Mouse (Mus musculus) myocyte (in vitro differentiated cells): ENCODE data around the gene Igf2r. TPM values are rescaled to one million over a fixed set of nuclear protein-coding genes. Genes with fewer than 3 reads are reported as not detected.

Source experiments
- H3K27me3 ChIP-seq: one replicate; pipeline ENCODE4 v1.6.1; 2011; ENCODE audit not compliant: control insufficient read depth, insufficient read depth, insufficient read length
- H3K36me3 ChIP-seq: one replicate; pipeline ENCODE4 v1.6.1; 2011; ENCODE audit not compliant: control insufficient read depth, insufficient read depth
- H3K4me2 ChIP-seq: one replicate; pipeline ENCODE4 v1.6.1; 2011; ENCODE audit warnings: low read depth, control low read depth
- H3K4me3 ChIP-seq: one replicate; pipeline ENCODE4 v1.5.1; 2011; ENCODE audit warnings: mild to moderate bottlenecking, control low read depth, moderate library complexity
- H3K79me2 ChIP-seq: one replicate; pipeline ENCODE4 v1.6.1; 2011; ENCODE audit not compliant: control insufficient read depth, insufficient read depth
- H3ac ChIP-seq: one replicate; pipeline ENCODE4 v1.6.1; 2011; ENCODE audit not compliant: control insufficient read depth, insufficient read length
- CEBPB ChIP-seq: IDR thresholded peaks from 2 replicates; pipeline ENCODE4 v1.6.1; 2011; ENCODE audit warnings: mild to moderate bottlenecking, moderate library complexity; ENCODE audit not compliant: poor library complexity, insufficient read depth, severe bottlenecking
- E2F4 ChIP-seq: IDR thresholded peaks from one replicate; pipeline ENCODE4 v1.6.1; 2011; ENCODE audit warnings: mild to moderate bottlenecking, control low read depth, moderate library complexity; ENCODE audit not compliant: insufficient read depth
- MAX ChIP-seq: IDR thresholded peaks from one replicate; pipeline ENCODE4 v1.6.1; 2011; ENCODE audit warnings: low read depth, mild to moderate bottlenecking, control low read depth
- MYOD1 ChIP-seq, 3 experiments: IDR thresholded peaks; one replicate each; pipeline ENCODE4 v1.6.1; 2011; ENCODE audit warnings: control low read depth in 2 of 3, low read depth in 2 of 3, mild to moderate bottlenecking in 2 of 3, moderate library complexity in 1 of 3; ENCODE audit not compliant: insufficient read length in 2 of 3, control insufficient read depth in 1 of 3
- MYOG ChIP-seq, 3 experiments: IDR thresholded peaks; one replicate each; pipeline ENCODE4 v1.6.1; 2011; ENCODE audit warnings: control low read depth in 2 of 3, low read depth in 2 of 3, mild to moderate bottlenecking in 2 of 3; ENCODE audit not compliant: insufficient read length in 2 of 3, control insufficient read depth in 1 of 3, insufficient read depth in 1 of 3
- POLR2A ChIP-seq: IDR thresholded peaks from one replicate; pipeline ENCODE4 v1.6.1; 2011; ENCODE audit warnings: low read depth, mild to moderate bottlenecking, control low read depth, moderate library complexity; ENCODE audit not compliant: insufficient read length
- POLR2AphosphoS2 ChIP-seq: IDR thresholded peaks from one replicate; pipeline ENCODE4 v1.6.1; 2011; ENCODE audit warnings: low read depth, control low read depth; ENCODE audit not compliant: insufficient read length
- REST ChIP-seq: IDR thresholded peaks from one replicate; pipeline ENCODE4 v1.6.1; 2011; ENCODE audit warnings: mild to moderate bottlenecking, control low read depth, moderate library complexity; ENCODE audit not compliant: insufficient read depth, insufficient read length
- SRF ChIP-seq: IDR thresholded peaks from one replicate; pipeline ENCODE4 v1.6.1; 2011; ENCODE audit warnings: low read depth; ENCODE audit not compliant: control insufficient read depth, insufficient read length
- TCF12 ChIP-seq: IDR thresholded peaks from one replicate; pipeline ENCODE4 v1.6.1; 2011; ENCODE audit warnings: mild to moderate bottlenecking, control low read depth; ENCODE audit not compliant: poor library complexity, insufficient read depth, severe bottlenecking
- TCF3 ChIP-seq: IDR thresholded peaks from one replicate; pipeline ENCODE4 v1.6.1; 2011; ENCODE audit warnings: low read depth, control low read depth; ENCODE audit not compliant: insufficient read length
- USF1 ChIP-seq: IDR thresholded peaks from one replicate; pipeline ENCODE4 v1.6.1; 2011; ENCODE audit warnings: low read depth, mild to moderate bottlenecking, control low read depth, moderate library complexity
- polyA plus RNA-seq: library from polyadenylated mRNA; unstranded; fragments of >200 nt; fragmentation: generic; extraction: Trizol; gene quantifications from one replicate; pipeline ENCODE4 v1.2.1, GENCODE M21; 2012; ENCODE audit warnings: missing spikeins

Igf2r gene
- polyA plus RNA-seq, 1 experiment, result 21.6 TPM

GRCm38 (mm10) chr17:12741218-12741968, 28.1 kb downstream of the Igf2r start:
- H3ac ChIP-seq, result no peak overlapping the region
- H3K4me2 ChIP-seq, result no peak overlapping the region
- no peaks in the 10 kb centered on the region for H3K36me3 ChIP-seq
- H3K4me3 ChIP-seq, result peak overlapping the region; percentile 26
- no peaks in the 10 kb centered on the region for H3K27me3 ChIP-seq
- peaks cover 9% of the 10 kb centered on the region for H3K79me2 ChIP-seq
- TF ChIP-seq POLR2A (peak; percentile 60), REST (no peak), TCF3 (no peak)

DNA sequence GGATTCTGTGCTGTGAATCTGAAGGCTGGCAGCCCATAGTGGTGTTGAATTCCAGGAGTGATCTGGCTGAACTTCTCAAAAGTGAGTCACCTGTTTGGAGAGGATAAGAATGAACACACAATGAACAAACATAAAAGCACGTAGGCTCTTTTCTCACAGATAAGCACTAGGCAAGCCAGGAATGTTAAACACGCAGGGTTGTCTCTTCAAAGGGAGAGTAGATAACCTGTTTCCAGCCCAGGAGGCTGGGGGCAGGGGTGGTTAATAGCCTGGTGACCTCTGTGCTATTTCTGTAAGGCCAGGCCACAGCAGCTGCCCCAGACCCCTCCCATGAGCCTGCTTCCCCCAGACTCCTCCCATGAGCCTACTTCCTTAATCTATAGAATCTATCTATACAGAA, 29.1 kb downstream of the Igf2r start:
- H3K36me3 ChIP-seq, result no peaks in the 10 kb centered on the region
- TF ChIP-seq REST (no peak), TCF12 (no peak), MYOG (IDR thresholded peaks at IDR 0.05; ENCODE audit: control insufficient read depth in 1 of 3, insufficient read depth in 1 of 3, insufficient read length in 2 of 3, low read depth in 2 of 3) (peak in 1 of 3 experiments; percentile 58), MYOD1 (IDR thresholded peaks at IDR 0.05; ENCODE audit: control insufficient read depth in 1 of 3, insufficient read length in 2 of 3, low read depth in 2 of 3) (peak in 1 of 3 experiments; percentile 8)
- no peak overlapping the region for H3ac ChIP-seq
- H3K79me2 ChIP-seq, result peaks cover 9% of the 10 kb centered on the region
- no peak overlapping the region for H3K4me3 ChIP-seq
- peak overlapping the region; percentile 32 for H3K4me2 ChIP-seq
- no peaks in the 10 kb centered on the region for H3K27me3 ChIP-seq

DNA sequence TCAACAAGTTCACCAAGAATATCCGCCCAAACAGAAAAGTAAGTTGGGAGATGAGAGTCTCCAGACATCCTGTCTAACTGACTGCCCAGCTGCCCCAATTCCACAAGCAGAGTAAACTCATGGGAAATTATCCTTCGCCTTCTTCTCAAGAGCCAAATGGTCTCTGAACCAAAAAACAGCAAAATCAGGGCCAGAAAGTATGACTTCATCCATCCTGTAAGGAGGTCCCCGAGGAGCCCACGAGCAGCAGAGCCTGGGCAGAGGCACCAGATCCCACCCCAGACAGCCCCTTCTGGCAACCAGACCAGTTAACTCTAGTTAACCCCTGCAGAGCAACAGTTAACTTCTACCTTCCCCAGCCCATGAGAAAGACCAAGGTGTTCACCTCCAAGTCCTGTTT, 29.9 kb downstream of the Igf2r start:
- H3K36me3 ChIP-seq, result no peaks in the 10 kb centered on the region
- H3K4me2 ChIP-seq, result peak overlapping the region; percentile 32

GRCm38 (mm10) chr17:12737934-12738333, 31.5 kb downstream of the Igf2r start:
- no peak overlapping the region for H3ac ChIP-seq
- H3K36me3 ChIP-seq, result no peaks in the 10 kb centered on the region
- H3K27me3 ChIP-seq, result no peaks in the 10 kb centered on the region
- no peak for TF ChIP-seq MAX
- TF ChIP-seq SRF, result no peak
- TF ChIP-seq USF1, result no peak
- TF ChIP-seq MYOG (IDR thresholded peaks at IDR 0.05; ENCODE audit: control insufficient read depth in 1 of 3, insufficient read depth in 1 of 3, insufficient read length in 2 of 3, low read depth in 2 of 3), result no peak
- H3K79me2 ChIP-seq, result peaks cover 9% of the 10 kb centered on the region
- H3K4me3 ChIP-seq, result no peak overlapping the region
- H3K4me2 ChIP-seq, result peak overlapping the region; percentile 21

More for the DNA sequence above, 29.9 kb downstream of the Igf2r start:
- Histone ChIP-seq H3K4me3 (no peak overlapping the region), H3K27me3 (no peaks in the 10 kb centered on the region), H3K79me2 (peaks cover 9% of the 10 kb centered on the region), H3ac (no peak overlapping the region)
- TF ChIP-seq REST (no peak), TCF3 (no peak), MYOG (IDR thresholded peaks at IDR 0.05; ENCODE audit: control insufficient read depth in 1 of 3, insufficient read depth in 1 of 3, insufficient read length in 2 of 3, low read depth in 2 of 3) (no peak), TCF12 (no peak)

- Histone ChIP-seq H3K4me3 (no peak overlapping the region), H3ac (no peak overlapping the region), H3K79me2 (no peaks in the 10 kb centered on the region), H3K27me3 (no peaks in the 10 kb centered on the region), H3K36me3 (no peaks in the 10 kb centered on the region), H3K4me2 (peak overlapping the region; percentile 32)
- TF ChIP-seq E2F4 (no peak), MYOD1 (IDR thresholded peaks at IDR 0.05; ENCODE audit: control insufficient read depth in 1 of 3, insufficient read length in 2 of 3, low read depth in 2 of 3) (no peak), CEBPB (no peak), SRF (no peak), USF1 (no peak), TCF3 (no peak), TCF12 (no peak), REST (no peak), MAX (no peak), POLR2AphosphoS2 (no peak), POLR2A (no peak)
Observed at GRCm38 (mm10) chr17:12734205-12734857, 35.1 kb downstream of the Igf2r start.
